Mouse (Mus musculus) cerebellum, adult 11-12 months (tissue): Measurements from ENCODE around the gene Tmem8.

Source experiments
- DNase-seq: peaks from one replicate; pipeline ENCODE4 v3.0.0; 2022

Tmem8 gene

DNA sequence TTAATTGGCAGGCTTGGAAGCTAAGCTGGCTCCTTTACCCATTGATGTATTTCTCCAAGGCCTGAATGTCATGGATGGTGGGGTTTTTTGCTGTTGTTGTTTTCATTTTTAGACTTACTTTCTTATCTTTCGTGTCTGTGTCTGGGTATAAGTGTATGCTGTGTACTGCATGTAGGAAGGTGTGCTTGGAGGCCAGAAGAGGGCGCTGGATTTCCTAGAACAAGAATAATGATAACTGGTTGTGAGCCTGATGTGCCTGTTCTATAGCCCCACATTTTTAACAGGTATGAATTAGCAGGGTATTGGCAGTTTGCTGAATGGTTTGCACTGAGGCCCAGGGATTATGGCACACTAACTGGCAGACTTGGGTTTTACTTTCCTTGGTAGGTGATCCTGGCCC lies 36.0 kb downstream of the Tmem8 start:
- DNase-seq, result no peak

GRCm38 (mm10) chr17:26151886-26152630 lies 39.0 kb downstream of the Tmem8 start:
- DNase-seq, result no peak

DNA sequence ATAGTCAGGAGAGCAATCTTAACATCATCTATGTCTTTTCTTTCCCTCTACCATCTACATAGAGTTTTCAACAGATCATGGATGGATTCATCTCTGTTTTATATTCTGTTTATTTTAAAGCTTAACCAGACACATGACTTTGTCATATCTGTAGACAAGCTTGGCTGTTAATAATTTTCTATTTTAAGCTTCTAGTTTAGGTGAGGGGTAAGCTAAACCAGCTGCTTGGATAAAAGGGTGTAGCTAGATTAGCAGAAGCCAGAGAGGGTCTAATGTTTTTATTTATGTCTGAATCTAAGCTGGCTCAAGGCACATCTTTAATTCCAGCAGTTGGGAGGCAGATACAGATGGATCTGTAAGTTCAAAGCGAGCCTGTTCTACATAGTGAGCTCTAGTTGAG lies 49.6 kb downstream of the Tmem8 start:
- no peak for DNase-seq

- DNase-seq, result no peak
Measured at GRCm38 (mm10) chr17:26168039-26168438, 54.9 kb downstream of the Tmem8 start.
